Mouse (Mus musculus) myocyte (in vitro differentiated cells): ENCODE measurements around the gene Cort.

Source experiments
- E2F4 ChIP-seq: IDR thresholded peaks from one replicate; pipeline ENCODE4 v1.6.1; 2011; ENCODE audit warnings: mild to moderate bottlenecking, control low read depth, moderate library complexity; ENCODE audit not compliant: insufficient read depth
- MAX ChIP-seq: IDR thresholded peaks from one replicate; pipeline ENCODE4 v1.6.1; 2011; ENCODE audit warnings: low read depth, mild to moderate bottlenecking, control low read depth
- MYOD1 ChIP-seq, 3 experiments: IDR thresholded peaks; one replicate each; pipeline ENCODE4 v1.6.1; 2011; ENCODE audit warnings: control low read depth in 2 of 3, low read depth in 2 of 3, mild to moderate bottlenecking in 2 of 3, moderate library complexity in 1 of 3; ENCODE audit not compliant: insufficient read length in 2 of 3, control insufficient read depth in 1 of 3
- MYOG ChIP-seq, 3 experiments: IDR thresholded peaks; one replicate each; pipeline ENCODE4 v1.6.1; 2011; ENCODE audit warnings: control low read depth in 2 of 3, low read depth in 2 of 3, mild to moderate bottlenecking in 2 of 3; ENCODE audit not compliant: insufficient read length in 2 of 3, control insufficient read depth in 1 of 3, insufficient read depth in 1 of 3
- POLR2A ChIP-seq: IDR thresholded peaks from one replicate; pipeline ENCODE4 v1.6.1; 2011; ENCODE audit warnings: low read depth, mild to moderate bottlenecking, control low read depth, moderate library complexity; ENCODE audit not compliant: insufficient read length
- POLR2AphosphoS2 ChIP-seq: IDR thresholded peaks from one replicate; pipeline ENCODE4 v1.6.1; 2011; ENCODE audit warnings: low read depth, control low read depth; ENCODE audit not compliant: insufficient read length
- REST ChIP-seq: IDR thresholded peaks from one replicate; pipeline ENCODE4 v1.6.1; 2011; ENCODE audit warnings: mild to moderate bottlenecking, control low read depth, moderate library complexity; ENCODE audit not compliant: insufficient read depth, insufficient read length
- SRF ChIP-seq: IDR thresholded peaks from one replicate; pipeline ENCODE4 v1.6.1; 2011; ENCODE audit warnings: low read depth; ENCODE audit not compliant: control insufficient read depth, insufficient read length
- TCF12 ChIP-seq: IDR thresholded peaks from one replicate; pipeline ENCODE4 v1.6.1; 2011; ENCODE audit warnings: mild to moderate bottlenecking, control low read depth; ENCODE audit not compliant: poor library complexity, insufficient read depth, severe bottlenecking
- TCF3 ChIP-seq: IDR thresholded peaks from one replicate; pipeline ENCODE4 v1.6.1; 2011; ENCODE audit warnings: low read depth, control low read depth; ENCODE audit not compliant: insufficient read length
- USF1 ChIP-seq: IDR thresholded peaks from one replicate; pipeline ENCODE4 v1.6.1; 2011; ENCODE audit warnings: low read depth, mild to moderate bottlenecking, control low read depth, moderate library complexity

GRCm38 (mm10) chr4:149166957-149167611, 40.5 kb upstream of the Cort start:
- TF ChIP-seq POLR2A (no peak), USF1 (no peak), MAX (no peak), MYOG (IDR thresholded peaks at IDR 0.05; ENCODE audit: control insufficient read depth in 1 of 3, insufficient read depth in 1 of 3, insufficient read length in 2 of 3, low read depth in 2 of 3) (no peak), REST (no peak), MYOD1 (IDR thresholded peaks at IDR 0.05; ENCODE audit: control insufficient read depth in 1 of 3, insufficient read length in 2 of 3, low read depth in 2 of 3) (no peak), POLR2AphosphoS2 (no peak), E2F4 (no peak), TCF12 (no peak), SRF (no peak), TCF3 (no peak)
